Mouse (Mus musculus): ENCODE results near the gene Coro2a.

GRCm38 (mm10) chr4:46589946-46590684, 11.9 kb downstream of the Coro2a start:
- no peak for TF ChIP-seq CTCF (IDR thresholded peaks at IDR 0.05; ENCODE audit: extremely low read depth, insufficient read depth, low read length)
- no peak for TF ChIP-seq POLR2A (IDR thresholded peaks at IDR 0.05; ENCODE audit: extremely low read depth, insufficient read depth, low read length)

Measured in cortical plate, adult 2 months (tissue).